Mouse (Mus musculus): Measurements from ENCODE around the gene Lmf1. TPM values are rescaled to one million over a fixed set of nuclear protein-coding genes. Genes with fewer than 3 reads are reported as not detected.

The Lmf1 gene
- polyA plus RNA-seq, 1 experiment: 22.5 TPM

DNA sequence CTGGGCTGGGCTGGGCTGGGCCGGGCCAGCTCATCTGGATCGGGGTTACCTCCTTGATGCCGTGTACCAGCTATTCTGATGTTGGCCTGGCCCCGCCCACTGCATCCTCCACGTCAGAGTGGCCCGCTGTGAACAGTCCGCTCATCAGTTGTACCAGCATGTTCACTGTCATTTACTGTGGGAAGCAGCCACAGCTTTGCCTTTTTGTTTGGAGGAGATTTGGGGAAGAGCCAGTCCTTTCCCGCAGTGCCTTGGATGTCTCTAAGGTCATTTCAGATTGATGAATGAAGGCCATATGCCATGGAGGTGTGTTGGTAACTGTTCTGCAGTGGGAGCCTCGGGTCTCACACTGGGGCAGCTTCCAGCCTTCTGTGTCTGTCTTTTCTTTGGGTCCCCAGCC, 33.7 kb downstream of the Lmf1 start:
- Histone ChIP-seq H3K4me1 (ENCODE audit: control insufficient read depth, insufficient read depth, low read length) (no peaks in the 10 kb centered on the region), H3K4me3 (ENCODE audit: insufficient read depth, low read length) (no peak overlapping the region), H3K27ac (ENCODE audit: insufficient read depth, low read depth, low read length) (no peak overlapping the region)
- no peak for TF ChIP-seq POLR2A (IDR thresholded peaks at IDR 0.05; ENCODE audit: borderline replicate concordance, low read depth, low read length)
- TF ChIP-seq CTCF (IDR thresholded peaks at IDR 0.05; ENCODE audit: low read depth, low read length): no peak

DNA sequence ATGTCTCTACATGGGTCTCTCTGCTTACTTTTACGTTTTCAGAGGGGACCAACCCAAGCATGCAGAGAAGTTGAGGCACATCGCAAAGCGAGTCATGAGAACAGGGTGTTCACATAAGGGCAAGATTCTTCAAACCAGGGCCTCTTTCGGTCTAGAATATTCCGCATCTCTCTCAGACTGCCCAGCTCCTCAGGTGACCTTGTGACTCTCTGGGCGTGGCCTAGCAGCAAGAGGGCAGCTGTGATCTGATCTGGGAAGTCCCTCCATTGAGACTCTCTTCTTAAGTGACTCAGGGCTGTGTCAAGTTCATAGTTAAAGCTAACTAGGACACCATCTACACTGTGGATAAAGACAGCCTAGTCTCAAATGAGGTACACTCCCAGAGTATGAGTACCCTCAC, 34.4 kb downstream of the Lmf1 start:
- TF ChIP-seq POLR2A (IDR thresholded peaks at IDR 0.05; ENCODE audit: borderline replicate concordance, low read depth, low read length) (no peak), CTCF (IDR thresholded peaks at IDR 0.05; ENCODE audit: low read depth, low read length) (no peak)
- Histone ChIP-seq H3K4me3 (ENCODE audit: insufficient read depth, low read length) (no peak overlapping the region), H3K27ac (ENCODE audit: insufficient read depth, low read depth, low read length) (no peak overlapping the region)

DNA sequence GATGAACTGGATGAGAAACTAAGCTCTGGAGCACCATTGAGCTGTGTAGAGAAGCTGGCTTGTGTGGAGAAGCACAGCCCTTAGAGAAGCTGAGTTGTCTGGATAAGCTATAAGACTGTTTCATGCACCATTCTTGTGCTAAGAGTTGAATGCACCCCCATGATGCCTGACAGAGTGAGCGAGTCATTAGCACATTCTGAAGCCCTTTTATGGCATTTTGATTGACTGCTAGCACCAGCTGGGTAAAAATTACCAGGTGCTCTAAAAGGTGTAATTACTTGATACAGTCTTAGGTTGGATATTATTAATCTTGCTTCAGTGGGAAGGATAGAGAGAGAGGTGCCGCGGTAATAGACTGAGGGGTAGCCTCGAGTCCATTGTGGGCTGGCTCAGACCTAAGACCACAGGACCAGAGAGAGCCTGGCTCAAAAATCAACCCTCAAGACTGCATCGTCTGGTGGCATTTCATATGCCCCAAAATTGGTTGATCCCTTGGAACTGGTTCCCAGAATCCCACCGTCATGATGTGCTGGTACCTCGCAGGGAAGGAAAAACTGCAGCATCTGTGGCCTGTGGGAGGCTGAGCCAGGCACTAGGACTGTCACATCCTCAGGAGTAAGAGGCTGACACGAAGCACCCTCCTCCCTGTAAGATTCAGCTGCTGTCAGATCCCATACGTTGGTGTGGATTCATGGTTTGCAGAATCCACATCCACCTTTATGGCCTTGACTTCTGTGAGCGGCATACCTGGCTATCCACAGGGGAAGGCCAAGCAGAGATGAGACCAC, 36.0 kb downstream of the Lmf1 start:
- no peak overlapping the region for H3K27ac ChIP-seq (ENCODE audit: insufficient read depth, low read depth, low read length)
- TF ChIP-seq CTCF (IDR thresholded peaks at IDR 0.05; ENCODE audit: low read depth, low read length) (no peak), POLR2A (IDR thresholded peaks at IDR 0.05; ENCODE audit: borderline replicate concordance, low read depth, low read length) (no peak)
- no peaks in the 10 kb centered on the region for H3K4me1 ChIP-seq (ENCODE audit: control insufficient read depth, insufficient read depth, low read length)
- H3K4me3 ChIP-seq (ENCODE audit: insufficient read depth, low read length): no peak overlapping the region

More for the DNA sequence above, 34.4 kb downstream of the Lmf1 start:
- no peaks in the 10 kb centered on the region for H3K4me1 ChIP-seq (ENCODE audit: control insufficient read depth, insufficient read depth, low read length)

DNA sequence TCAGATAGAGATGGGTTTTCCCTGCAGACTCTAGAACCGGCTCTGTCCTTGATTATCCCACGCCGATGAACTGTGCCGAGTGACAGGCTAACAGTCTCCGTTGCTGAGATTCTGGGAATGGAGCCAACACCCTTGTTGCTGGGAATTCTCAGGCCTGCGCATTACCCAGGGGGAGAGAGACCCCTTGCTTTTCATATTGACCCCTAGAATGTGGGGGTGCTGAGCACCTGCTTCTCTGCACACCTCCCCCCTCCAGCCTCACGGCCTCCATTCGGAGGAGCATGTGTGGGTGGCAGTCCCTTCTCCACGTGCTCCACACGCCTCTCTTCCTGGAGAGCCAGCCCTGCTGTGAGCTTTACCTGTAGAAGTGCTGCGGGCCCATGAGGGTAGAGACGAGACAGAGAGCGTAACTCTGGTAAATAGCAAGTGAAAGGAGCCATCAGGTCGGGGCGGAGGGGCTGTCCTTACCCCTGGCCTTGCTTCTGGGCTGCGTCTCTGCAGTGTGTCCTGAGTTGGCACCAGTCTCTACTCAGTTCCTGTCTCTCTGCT, 39.7 kb downstream of the Lmf1 start:
- Histone ChIP-seq H3K4me1 (ENCODE audit: control insufficient read depth, insufficient read depth, low read length) (no peaks in the 10 kb centered on the region), H3K4me3 (ENCODE audit: insufficient read depth, low read length) (no peak overlapping the region)
- no peak for TF ChIP-seq CTCF (IDR thresholded peaks at IDR 0.05; ENCODE audit: low read depth, low read length)

DNA sequence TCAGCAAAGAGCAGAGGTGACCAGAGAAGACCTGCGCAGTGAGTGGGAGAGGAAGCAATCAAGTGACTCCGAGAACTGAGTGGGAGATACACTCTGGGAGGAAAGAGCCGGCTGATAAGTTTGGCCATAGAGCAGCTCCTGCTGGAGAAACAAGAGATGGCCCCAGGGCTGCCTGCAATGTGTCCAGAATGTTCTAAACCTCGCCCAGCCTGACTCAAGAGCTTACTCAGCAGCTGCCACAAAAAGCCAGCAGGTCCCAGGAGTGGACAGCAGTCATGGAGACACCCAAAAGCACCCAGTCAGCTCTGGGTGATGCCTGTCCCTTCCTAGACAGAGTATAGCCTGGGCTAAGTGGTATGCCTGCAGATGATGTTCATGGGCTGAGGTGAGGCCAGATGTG, 44.6 kb downstream of the Lmf1 start:
- no peak for TF ChIP-seq CTCF (IDR thresholded peaks at IDR 0.05; ENCODE audit: low read depth, low read length)
- no peak for TF ChIP-seq POLR2A (IDR thresholded peaks at IDR 0.05; ENCODE audit: borderline replicate concordance, low read depth, low read length)

More for the DNA sequence above, 39.7 kb downstream of the Lmf1 start:
- H3K27ac ChIP-seq (ENCODE audit: insufficient read depth, low read depth, low read length): no peak overlapping the region

DNA sequence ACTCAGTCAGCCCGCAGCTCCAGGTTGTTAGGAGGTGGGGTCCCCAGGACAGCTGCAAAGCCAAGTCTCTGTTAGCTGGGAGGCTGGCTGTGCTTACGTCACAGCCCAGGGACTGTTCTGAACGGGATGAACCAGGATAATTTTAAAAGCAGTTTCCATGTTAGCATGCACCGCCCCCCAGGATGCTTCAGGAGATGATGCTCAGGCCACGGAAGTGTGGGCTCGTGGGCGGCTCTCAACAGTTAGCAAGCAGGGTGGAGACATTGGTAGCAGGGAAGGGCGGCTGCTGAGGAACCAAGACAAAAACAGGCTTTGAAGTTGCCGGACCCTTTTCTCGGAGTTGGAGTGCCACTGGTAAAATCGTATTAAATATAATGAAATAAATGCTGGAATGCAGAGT, 45.0 kb downstream of the Lmf1 start:
- Histone ChIP-seq H3K4me1 (ENCODE audit: control insufficient read depth, insufficient read depth, low read length) (no peaks in the 10 kb centered on the region), H3K27ac (ENCODE audit: insufficient read depth, low read depth, low read length) (no peak overlapping the region), H3K4me3 (ENCODE audit: insufficient read depth, low read length) (no peak overlapping the region)
- no peak for TF ChIP-seq CTCF (IDR thresholded peaks at IDR 0.05; ENCODE audit: low read depth, low read length)
- TF ChIP-seq POLR2A (IDR thresholded peaks at IDR 0.05; ENCODE audit: borderline replicate concordance, low read depth, low read length): no peak

More for the DNA sequence above, 44.6 kb downstream of the Lmf1 start:
- H3K4me1 ChIP-seq (ENCODE audit: control insufficient read depth, insufficient read depth, low read length): no peaks in the 10 kb centered on the region
- no peak overlapping the region for H3K27ac ChIP-seq (ENCODE audit: insufficient read depth, low read depth, low read length)
- H3K4me3 ChIP-seq (ENCODE audit: insufficient read depth, low read length): no peak overlapping the region

DNA sequence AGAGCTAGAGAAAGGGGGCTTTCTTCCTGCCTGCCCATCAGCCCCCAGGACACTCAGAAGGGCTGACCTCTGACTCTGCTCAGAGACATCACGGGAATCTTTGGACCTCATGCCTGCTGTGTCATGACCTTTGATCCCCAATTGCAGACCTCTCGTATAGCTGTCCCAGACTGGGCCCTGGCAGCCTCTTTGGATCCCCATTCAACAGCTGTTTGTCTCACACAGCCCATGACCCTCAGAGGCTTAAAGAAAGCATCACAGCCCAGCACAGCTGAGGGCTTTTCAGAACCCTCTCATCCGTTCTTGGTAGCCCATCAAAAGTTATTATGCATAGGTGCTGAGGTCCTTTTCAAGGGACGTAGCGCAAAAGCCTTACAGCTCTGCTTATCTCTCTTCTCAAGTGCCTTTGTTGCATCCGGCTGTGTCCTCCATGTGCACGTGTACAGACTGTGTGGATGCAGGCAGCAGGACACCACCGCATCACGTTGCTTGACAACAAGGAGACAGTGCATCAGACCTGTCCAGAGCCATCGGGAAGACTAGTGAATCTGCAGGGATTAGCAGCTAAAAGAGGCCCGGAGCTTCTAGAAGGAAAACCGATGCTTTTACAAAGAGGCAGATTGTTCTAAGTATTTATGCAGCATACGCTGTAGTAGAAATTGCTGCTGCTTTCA, 45.7 kb downstream of the Lmf1 start:
- H3K27ac ChIP-seq (ENCODE audit: insufficient read depth, low read depth, low read length): no peak overlapping the region
- no peak for TF ChIP-seq POLR2A (IDR thresholded peaks at IDR 0.05; ENCODE audit: borderline replicate concordance, low read depth, low read length)
- TF ChIP-seq CTCF (IDR thresholded peaks at IDR 0.05; ENCODE audit: low read depth, low read length): no peak
- no peak overlapping the region for H3K4me3 ChIP-seq (ENCODE audit: insufficient read depth, low read length)
- H3K4me1 ChIP-seq (ENCODE audit: control insufficient read depth, insufficient read depth, low read length): no peaks in the 10 kb centered on the region

DNA sequence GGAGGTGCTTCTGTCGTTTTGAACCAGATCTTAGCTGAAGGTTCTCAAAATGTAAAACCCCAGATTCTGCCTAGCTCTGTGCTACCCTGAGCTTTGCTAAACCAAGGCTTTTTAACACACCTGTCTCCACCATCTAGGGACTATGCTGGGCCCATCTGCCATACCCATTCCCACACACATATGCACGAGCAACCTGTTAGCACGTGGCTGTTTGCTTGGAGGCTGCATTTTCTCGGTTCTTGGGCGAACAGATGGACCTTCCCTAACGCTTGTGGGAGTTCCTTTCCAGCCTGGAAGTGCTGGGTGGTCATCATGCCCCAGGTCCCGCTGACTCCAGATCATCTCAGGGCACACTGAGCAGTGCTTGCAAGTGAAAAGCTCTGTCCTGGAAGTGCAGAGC, 46.4 kb downstream of the Lmf1 start:
- Histone ChIP-seq H3K27ac (ENCODE audit: insufficient read depth, low read depth, low read length) (no peak overlapping the region), H3K4me1 (ENCODE audit: control insufficient read depth, insufficient read depth, low read length) (no peaks in the 10 kb centered on the region), H3K4me3 (ENCODE audit: insufficient read depth, low read length) (no peak overlapping the region)
- TF ChIP-seq POLR2A (IDR thresholded peaks at IDR 0.05; ENCODE audit: borderline replicate concordance, low read depth, low read length): no peak
- TF ChIP-seq CTCF (IDR thresholded peaks at IDR 0.05; ENCODE audit: low read depth, low read length): no peak

DNA sequence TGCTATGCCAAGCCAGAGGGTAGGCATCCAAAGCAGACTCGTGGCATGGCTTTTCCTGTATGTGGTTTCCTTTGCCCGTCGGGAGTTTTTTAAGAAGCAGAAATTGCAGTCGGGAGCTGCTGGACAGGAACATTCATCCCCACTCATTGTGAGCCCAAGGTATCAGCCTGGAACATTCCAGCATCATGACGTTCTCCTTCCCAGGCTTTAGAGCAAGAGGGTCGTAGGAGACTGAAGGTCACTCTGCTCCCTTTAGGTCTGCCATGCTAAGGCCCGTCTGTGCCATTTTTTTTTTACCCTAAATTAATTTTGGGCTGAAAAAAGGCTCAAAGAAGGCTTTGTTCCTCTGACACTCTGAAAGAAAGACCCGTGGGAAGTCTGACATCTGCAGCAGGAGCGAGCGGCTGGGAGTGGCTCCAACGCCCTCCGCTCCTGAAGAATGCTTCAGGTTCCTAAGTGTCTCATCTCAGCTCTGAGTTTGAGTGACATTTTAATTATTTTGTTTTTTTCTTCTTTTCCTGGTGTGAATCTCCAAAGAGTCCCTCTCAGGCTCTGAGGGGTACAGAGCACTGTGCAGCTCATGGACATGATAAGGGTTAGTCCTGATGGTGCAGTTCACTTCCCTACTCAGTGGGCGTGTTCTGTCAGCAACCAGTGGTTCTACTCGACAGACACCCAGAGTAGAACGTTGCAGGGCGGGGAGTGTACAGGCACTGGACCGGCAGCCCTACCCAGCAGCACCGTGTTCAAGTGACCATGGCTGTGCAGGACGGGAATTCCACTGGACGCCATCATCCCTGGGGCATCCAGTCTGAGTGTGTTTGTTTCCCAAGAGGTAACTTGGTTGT, 47.5 kb downstream of the Lmf1 start:
- no peak overlapping the region for H3K4me3 ChIP-seq (ENCODE audit: insufficient read depth, low read length)
- no peak overlapping the region for H3K27ac ChIP-seq (ENCODE audit: insufficient read depth, low read depth, low read length)
- TF ChIP-seq POLR2A (IDR thresholded peaks at IDR 0.05; ENCODE audit: borderline replicate concordance, low read depth, low read length) (no peak), CTCF (IDR thresholded peaks at IDR 0.05; ENCODE audit: low read depth, low read length) (no peak)
- no peaks in the 10 kb centered on the region for H3K4me1 ChIP-seq (ENCODE audit: control insufficient read depth, insufficient read depth, low read length)
